Mouse (Mus musculus) testis, adult 2 months (tissue): ENCODE measurements around the gene Prkn.

ENCODE experiments used
- CTCF ChIP-seq: fragments of 200-500 bp; IDR thresholded peaks from 2 replicates; pipeline ENCODE4 v1.5.1; 2012; ENCODE audit warnings: low read depth, mild to moderate bottlenecking, inconsistent platforms, low read length, moderate library complexity; ENCODE audit not compliant: control insufficient read depth, insufficient read depth, insufficient replicate concordance
- POLR2A ChIP-seq: fragments of 200-500 bp; IDR thresholded peaks from 2 replicates; pipeline ENCODE4 v1.6.1; 2012; ENCODE audit warnings: low read depth, mild to moderate bottlenecking, inconsistent platforms, low read length, moderate library complexity; ENCODE audit not compliant: control insufficient read depth

GRCm38 (mm10) chr17:10791661-10792060, 48.5 kb upstream of the Prkn start:
- TF ChIP-seq CTCF: no peak
- no peak for TF ChIP-seq POLR2A
